Mouse (Mus musculus) frontal cortex, postnatal 36 days (tissue): ENCODE measurements around the gene Tprkb.
"Not testable (repeated sequence)": the region's sequence is repeated elsewhere in the genome, so short reads cannot be mapped to it uniquely, and the experiment has no call there.

Source experiments
- DNase-seq, 2 experiments: peaks; one replicate each; pipeline ENCODE4 v3.0.0; 2022; ENCODE audit warnings: low spot score in 2 of 2

Tprkb gene

DNA sequence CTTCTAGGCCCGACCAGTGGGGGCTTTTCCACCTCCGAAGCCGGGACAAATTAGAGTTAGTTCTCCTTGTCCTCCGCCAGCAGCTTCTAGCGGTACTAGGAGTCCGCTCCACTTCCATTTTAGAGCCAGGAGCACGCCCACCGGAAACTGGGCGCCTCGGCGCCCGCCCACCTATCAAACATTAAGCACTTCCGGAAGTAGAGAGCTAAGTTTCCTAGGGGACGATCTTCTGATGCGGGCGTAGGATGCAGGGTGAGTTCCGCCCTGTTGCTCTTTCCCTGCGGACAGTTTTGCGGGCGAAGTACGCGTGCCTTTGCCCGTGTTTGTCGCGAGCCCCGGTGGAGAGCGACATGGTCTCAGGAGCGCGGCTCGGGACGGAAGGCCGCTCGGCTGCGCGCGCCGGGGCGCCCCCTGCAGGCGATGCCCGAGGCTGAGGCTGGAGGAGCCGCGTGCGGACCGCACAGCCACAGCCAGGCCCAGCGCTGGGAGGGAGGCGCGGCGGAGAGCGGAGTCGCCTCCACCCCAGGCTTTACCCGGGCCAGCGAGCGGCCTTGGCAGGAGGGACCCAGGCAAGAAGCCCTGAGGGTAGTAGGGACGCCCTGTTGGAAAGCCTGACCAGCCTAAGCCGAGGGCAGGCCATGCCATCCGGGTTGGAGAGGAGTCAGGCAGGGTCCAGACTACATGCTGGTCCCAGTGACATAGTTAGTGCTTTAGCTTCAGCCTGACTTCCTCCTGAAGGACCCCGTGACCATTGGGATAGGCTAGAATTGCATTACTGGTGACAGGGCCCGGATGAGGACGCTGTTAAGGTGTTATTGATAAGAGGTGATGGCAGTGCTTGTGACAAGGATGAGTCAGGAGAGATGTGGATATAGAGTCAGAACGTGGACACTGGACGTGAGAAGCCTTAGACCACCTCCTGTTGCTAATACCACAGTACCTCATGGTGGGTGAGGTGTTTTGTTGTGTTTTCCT, 4.2 kb downstream of the Tprkb start, which contains the start of gene Nat8f1:
TSS of gene Nat8f1 (minus strand) at position 149 of the 975 bp plus-strand sequence.
- DNase-seq = peak; percentile 88 to 93

DNA sequence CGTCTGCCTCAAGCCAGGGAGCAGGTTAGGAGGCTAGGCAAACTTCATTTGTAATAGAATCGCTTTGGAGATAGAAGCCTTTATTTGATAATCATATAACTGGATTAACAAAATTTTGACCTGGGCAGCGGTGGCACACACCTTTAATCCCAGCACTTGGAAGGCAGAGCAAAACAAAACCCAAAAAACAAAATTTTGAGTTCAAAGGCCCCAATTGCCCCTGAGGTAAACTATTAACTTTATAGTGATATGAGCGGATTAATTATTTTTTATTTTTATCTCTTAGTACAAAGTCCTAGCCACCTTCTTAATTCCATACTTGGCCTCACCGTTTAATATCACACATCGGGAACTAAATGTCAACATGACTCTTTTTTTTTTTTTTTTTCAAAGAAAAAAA, 4.9 kb downstream of the Tprkb start:
- no peak for DNase-seq

GRCm38 (mm10) chr6:85918341-85918740, 6.7 kb downstream of the Tprkb start:
- DNase-seq = not testable (repeated sequence)

- no peak for DNase-seq
Observed at GRCm38 (mm10) chr6:85919401-85919800, 7.7 kb downstream of the Tprkb start.

DNA sequence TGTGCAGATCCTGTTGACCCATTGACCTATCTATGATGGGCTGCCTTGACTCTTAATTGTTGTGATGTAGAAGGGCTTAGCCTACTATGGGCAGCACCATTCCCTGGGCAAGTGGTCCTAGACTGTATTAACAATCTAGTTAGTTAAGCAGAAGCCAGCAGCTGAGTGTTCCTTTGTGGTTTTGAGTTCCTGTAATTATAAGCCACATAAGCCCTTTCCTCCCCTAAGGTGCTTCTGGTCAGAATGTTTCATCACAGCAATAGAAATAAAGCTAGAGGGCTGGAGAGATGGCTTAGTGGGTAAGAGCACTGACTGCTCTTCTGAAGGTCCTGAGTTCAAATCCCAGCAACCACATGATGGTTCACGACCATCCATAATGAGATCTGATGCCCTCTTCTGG, 12.0 kb downstream of the Tprkb start:
- no peak for DNase-seq

- DNase-seq = no peak
Observed at GRCm38 (mm10) chr6:85926709-85927108, 15.0 kb downstream of the Tprkb start.

DNA sequence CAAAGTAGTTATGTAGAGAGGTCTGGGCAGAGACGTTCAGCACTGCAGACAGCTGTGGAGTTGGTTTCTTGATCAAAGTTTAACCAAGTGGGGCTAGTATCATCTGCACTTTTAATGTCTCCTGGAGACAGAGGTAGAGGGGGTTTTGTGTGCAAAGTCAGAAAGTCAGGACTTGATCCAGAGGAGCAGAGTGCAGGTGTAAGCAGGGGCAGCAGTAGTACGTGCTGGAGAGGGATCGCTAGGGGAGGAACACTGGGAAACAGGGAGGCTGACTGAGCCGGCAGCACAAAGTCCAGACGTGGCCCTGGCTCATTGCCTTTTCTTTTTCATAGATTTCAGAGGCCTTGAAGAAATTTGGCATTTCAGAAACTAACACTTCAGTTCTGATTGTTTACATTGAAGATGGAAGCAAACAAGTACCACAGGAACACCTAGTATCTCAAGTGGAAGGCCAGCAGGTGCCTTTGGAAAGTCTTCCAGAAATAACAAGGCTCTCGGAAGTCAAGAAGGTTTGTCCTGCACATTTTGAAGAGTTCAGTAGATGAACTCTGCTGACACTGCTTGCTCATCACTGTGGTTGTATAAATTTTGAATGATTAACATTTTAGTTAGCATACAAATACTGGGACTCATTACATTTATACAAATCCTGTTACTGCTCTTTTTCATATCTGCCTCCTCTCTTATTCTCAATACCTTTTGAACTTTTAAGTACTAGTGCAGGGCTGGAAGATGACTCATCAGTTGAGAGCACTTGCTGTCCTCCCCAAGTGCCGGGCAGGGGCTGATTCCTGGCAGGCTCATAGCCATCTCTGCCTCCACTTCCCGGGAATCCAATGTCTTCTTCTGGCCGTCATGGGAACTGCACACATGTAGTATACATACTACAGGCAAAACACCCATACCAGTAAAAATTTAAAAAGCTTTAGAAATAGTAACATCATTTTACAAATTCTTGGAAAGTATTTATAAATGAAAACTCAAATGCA, 16.1 kb downstream of the Tprkb start:
- DNase-seq = no peak

GRCm38 (mm10) chr6:85929312-85929711, 17.6 kb downstream of the Tprkb start:
- DNase-seq = no peak

DNA sequence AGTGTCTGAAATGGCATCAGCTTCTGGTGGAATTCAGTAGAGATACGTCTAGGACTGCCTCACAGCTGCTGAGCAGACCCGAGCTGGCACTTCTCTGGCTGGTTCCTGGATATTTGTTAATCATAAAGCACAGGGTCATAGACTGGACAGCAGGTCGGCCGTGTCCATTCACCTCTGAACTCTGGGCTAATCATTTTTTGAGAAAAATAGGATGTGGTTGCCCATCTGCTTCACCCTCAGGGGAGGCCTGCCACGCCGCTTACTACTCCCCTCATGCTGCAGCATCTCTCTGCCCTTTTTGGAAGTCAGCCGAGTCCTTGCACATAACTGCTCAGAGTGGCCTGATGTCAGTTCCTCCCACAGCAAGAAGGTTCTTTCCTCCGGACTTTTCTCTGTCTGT, 22.4 kb downstream of the Tprkb start:
- DNase-seq = no peak

DNA sequence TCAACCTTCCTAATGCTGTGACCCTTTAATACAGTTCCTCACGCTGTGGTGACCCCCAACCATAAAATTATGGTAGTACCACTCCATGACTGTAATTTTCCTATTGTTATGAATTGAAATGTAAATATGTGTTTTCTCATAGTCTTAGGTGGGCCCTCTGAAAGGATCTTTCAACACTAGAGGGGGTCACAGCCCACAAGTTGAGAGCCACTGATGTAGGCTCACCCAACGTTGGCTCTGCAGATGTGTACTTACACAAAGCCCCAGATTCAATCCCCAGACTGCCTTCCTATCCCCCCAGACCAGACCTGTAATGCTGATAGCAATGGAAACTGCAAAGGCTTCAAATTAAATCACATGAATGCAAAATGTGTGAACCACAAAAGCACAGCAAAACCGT, 24.0 kb downstream of the Tprkb start:
- DNase-seq = no peak

DNA sequence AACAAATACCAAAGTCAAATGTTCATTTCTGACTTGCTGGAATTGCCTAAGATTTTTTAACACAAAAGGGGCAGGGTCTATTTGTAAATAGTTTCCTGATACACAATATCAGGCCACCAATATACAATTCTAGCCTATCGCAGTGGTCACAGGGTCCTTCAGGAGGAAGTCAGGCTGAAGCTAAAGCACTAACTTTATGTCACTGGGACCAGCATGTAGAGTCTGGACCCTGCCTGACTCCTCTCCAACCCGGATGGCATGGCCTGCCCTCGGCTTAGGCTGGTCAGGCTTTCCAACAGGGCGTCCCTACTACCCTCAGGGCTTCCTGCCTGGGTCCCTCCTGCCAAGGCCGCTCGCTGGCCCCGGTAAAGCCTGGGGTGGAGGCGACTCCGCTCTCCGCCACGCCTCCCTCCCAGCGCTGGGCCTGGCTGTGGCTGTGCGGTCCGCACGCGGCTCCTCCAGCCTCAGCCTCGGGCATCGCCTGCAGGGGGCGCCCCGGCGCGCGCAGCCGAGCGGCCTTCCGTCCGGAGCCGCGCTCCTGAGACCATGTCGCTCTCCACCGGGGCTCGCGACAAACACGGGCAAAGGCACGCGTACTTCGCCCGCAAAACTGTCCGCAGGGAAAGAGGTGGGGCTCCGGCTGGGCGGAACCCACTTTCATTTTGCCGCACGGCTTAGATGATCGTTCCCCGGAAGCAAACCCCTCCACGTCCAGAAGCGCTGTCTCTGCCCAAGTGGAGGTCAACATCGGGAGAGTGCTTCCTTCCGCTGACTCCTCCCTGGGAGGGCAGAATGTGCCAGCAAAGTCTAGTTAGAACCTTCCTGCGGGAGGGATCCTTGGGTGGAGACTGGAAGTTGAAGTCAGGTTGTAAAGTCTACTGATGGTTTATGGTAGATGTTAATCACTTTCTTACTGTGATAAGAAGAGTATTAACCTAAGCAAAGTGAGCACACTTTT, 25.1 kb downstream of the Tprkb start:
- DNase-seq = peak; percentile 81 to 84

DNA sequence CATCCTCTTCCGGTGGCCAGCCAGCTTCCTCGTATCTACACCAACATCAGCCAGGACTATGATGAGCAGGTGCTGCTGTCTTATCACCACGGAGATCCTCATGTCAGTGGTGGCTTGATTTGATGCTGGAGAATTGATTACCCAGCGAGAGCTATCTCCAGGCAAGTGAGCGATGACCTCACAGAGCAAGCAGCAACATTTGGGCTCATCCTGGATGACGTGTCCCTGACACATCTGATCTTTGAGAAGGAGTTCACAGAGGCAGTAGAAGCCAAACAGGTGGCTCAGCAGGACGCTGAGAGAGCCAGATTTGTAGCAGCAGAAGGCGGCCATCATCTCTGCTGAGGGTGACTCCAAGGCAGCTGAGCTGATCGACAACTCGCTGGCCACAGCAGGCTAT, 27.0 kb downstream of the Tprkb start:
- no peak for DNase-seq

DNA sequence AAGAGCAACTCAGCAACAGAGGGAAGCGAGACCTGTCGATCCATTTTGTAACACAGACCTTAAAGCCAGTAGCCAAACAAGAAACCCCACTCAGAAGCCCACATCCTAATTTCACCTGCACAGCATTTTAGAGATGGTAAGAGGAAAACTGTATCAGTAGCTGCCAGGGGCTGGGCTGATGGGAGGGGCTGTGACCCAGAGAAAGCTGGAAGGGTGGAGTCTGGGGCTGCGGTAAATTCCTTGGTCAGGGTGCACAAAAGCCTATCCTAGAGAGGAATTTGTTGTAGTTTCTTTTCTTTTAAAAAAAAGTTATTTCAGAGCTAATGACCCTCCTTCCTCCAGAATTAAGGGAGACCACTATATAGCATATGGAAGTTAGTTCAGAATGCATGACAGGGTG, 30.8 kb downstream of the Tprkb start:
- DNase-seq = no peak

DNA sequence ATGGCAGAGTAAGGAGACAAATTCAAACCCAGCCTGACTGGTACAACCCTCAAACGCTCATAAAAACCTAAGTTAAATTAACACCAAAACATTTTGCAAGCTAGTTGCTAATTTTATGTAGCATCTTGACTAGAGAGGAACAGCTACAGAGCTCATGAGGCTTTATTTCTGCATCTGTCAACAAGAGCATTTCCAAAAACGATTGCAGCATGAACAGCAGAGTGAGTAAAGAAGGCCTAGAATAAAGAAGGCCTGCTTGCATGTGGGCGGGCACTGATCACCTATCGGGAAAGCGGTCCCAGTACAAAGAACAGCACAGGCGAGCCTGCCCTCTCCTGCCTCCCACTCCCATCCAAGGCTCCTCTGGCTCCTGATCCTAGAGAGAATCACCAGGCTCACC, 36.9 kb downstream of the Tprkb start:
- no peak for DNase-seq

GRCm38 (mm10) chr6:85957581-85957980, 45.9 kb downstream of the Tprkb start:
- DNase-seq = no peak

DNA sequence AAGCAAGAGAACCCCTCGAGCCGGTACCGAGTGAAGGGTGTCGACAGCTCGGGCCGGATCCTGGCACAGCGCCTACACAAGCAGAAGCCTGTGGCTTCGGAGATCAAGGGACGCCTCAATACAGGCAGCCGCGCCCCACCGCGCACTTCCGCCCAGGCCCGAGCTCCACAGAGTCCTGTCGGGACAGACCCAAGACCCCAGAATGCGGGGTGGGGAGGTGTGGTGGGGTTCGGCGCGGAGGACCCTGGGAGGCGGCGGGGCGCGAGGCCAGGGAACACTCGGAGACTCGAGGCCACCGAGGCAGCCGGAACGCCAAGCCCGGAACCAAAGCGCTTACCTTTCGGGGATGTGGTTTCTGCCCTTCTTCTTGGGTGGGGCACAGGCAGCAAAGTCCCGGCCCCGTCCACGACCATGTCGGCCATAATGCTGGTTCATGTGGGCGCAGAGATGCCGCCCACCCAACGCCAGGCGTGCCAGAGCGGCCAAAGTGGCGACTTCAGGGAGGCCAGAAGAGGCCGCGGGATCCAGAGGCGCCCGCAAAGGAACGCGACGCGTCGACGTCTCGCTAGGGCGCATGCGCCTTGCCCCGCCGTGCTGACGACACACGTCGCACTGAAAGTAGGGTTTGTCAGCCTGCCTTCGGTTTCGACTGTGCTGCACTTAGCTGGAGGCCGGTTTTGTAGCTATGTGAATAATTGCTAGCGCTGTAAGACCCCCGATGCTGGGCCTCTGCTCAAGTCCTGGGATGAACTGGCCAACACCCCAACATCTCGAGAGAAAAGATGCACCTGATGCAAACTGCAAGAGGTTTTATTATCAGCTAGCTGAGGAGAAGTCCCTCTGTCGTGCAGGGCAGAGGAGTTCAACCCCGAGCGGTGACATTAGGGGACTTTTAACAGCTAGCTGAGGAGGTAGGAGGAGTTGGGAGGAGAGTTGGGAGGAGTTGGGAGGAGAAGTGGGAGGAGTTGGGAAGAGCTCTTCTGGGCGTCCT, 49.7 kb downstream of the Tprkb start, which contains the start of gene Dusp11:
TSS of gene Dusp11 (minus strand) at position 567 of the 991 bp plus-strand sequence.
- peak; percentile 94 to 95 for DNase-seq

DNA sequence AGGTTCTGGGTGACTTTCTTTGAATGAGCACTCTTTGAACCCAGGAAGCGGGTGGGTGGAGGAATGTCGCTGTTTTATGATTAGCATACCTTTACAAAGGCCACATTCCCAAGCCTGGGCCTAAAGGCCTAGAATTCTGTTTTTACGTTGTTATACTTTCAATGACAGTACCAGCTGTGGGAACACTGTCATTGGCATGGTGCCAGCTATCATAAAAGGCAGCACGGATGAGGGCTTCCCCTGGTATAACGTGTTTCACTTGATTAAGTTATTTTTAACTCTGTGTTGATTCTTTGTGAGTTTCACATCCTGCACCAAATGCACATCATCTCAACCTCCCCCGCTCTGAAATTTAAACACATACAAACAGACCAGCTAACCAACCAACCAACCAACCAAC, 54.4 kb downstream of the Tprkb start:
- DNase-seq = not testable (repeated sequence)

GRCm38 (mm10) chr6:85966686-85967085, 55.0 kb downstream of the Tprkb start:
- no peak for DNase-seq

GRCm38 (mm10) chr6:85969889-85970288, 58.2 kb downstream of the Tprkb start:
- DNase-seq = no peak

GRCm38 (mm10) chr6:85972699-85973098, 61.0 kb downstream of the Tprkb start:
- no peak for DNase-seq
